Mouse (Mus musculus): ENCODE results near the gene Polh. TPM values are rescaled to one million over a fixed set of nuclear protein-coding genes. Genes with fewer than 3 reads are reported as not detected.

Polh gene
- polyA plus RNA-seq, 1 experiment from 2014 or later: 10.3 TPM

GRCm38 (mm10) chr17:46138563-46139236, 63.7 kb downstream of the Polh start:
- H3K4me2 ChIP-seq (ENCODE audit: low read depth, severe bottlenecking): no peak overlapping the region
- H3K9me3 ChIP-seq (ENCODE audit: control insufficient read depth, low read length): no peaks in the 10 kb centered on the region
- H3K27ac ChIP-seq (replicated peaks; ENCODE audit: low read depth, low read length): no peak overlapping the region
- WGBS: 84% methylated on average over 8 of the region's 8 CpGs
- H3K36me3 ChIP-seq (ENCODE audit: control insufficient read depth, insufficient read depth, low read length): peaks cover 2% of the 10 kb centered on the region; the same call in 1 of the 2 replicates
- no peak for ATAC-seq (ENCODE audit: insufficient number of reproducible peaks, low FRiP score, low TSS enrichment, low read depth)
- H3K9ac ChIP-seq (ENCODE audit: low read length): no peak overlapping the region
- DNase-seq (ENCODE audit: low spot score): no peak
- H3K4me3 ChIP-seq (ENCODE audit: low read depth, low read length): no peak overlapping the region
- peaks cover 4% of the 10 kb centered on the region for H3K4me1 ChIP-seq (ENCODE audit: control insufficient read depth, insufficient read depth, low read length)
- no peaks in the 10 kb centered on the region for H3K27me3 ChIP-seq (ENCODE audit: control insufficient read depth, insufficient read depth, low read length)

DNA sequence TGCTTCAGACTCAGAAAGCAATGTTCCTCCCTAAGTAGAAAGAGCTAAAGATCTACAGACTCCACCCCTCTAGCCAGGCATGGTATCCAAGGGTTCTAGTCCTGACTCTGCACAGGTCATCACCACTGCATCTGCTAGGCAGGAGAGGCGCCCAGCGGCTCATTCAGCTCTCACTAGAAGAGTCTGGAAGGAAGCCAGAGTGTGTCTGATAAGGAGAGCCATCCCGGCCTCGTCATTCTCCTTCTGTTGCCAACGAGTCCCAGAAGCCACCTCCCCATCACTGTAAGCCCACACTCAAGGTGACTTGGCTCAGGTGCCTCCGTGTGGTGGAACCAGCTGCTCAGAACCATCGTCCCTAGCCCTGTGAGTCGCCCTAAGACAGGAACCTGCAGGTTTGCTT, 69.6 kb downstream of the Polh start:
- peaks cover 5% of the 10 kb centered on the region; the same call in 1 of the 2 replicates for H3K36me3 ChIP-seq (ENCODE audit: control insufficient read depth, insufficient read depth, low read length)
- 73% methylated on average over 8 of the region's 8 CpGs for WGBS
- DNase-seq (ENCODE audit: low spot score): no peak
- H3K9ac ChIP-seq (ENCODE audit: low read length): no peak overlapping the region
- no peaks in the 10 kb centered on the region for H3K9me3 ChIP-seq (ENCODE audit: control insufficient read depth, low read length)
- no peak overlapping the region for H3K4me2 ChIP-seq (ENCODE audit: low read depth, severe bottlenecking)
- H3K4me3 ChIP-seq (ENCODE audit: low read depth, low read length): no peak overlapping the region
- no peaks in the 10 kb centered on the region for H3K27me3 ChIP-seq (ENCODE audit: control insufficient read depth, insufficient read depth, low read length)
- no peak overlapping the region for H3K27ac ChIP-seq (replicated peaks; ENCODE audit: low read depth, low read length)
- H3K4me1 ChIP-seq (ENCODE audit: control insufficient read depth, insufficient read depth, low read length): 0 out of 2 replicates have a peak, but pooled peaks cover 3% of the 10 kb centered on the region
- ATAC-seq (ENCODE audit: insufficient number of reproducible peaks, low FRiP score, low TSS enrichment, low read depth): no peak

- no peak overlapping the region for H3K4me2 ChIP-seq (ENCODE audit: low read depth, severe bottlenecking)
- 19% methylated on average over 12 of the region's 12 CpGs for WGBS
- H3K9ac ChIP-seq (ENCODE audit: low read length): no peak overlapping the region
- peaks cover 7% of the 10 kb centered on the region; the same call in 1 of the 2 replicates for H3K36me3 ChIP-seq (ENCODE audit: control insufficient read depth, insufficient read depth, low read length)
- H3K9me3 ChIP-seq (ENCODE audit: control insufficient read depth, low read length): no peaks in the 10 kb centered on the region
- ATAC-seq (ENCODE audit: insufficient number of reproducible peaks, low FRiP score, low TSS enrichment, low read depth) (0 out of 2 replicates have a peak, but pooled peaks have one; percentile 45), DNase-seq (ENCODE audit: low spot score) (peak; percentile 92)
- no peak overlapping the region for H3K4me3 ChIP-seq (ENCODE audit: low read depth, low read length)
- no peaks in the 10 kb centered on the region for H3K27me3 ChIP-seq (ENCODE audit: control insufficient read depth, insufficient read depth, low read length)
- H3K4me1 ChIP-seq (ENCODE audit: control insufficient read depth, insufficient read depth, low read length): 0 out of 2 replicates have a peak, but pooled peaks cover 3% of the 10 kb centered on the region
- H3K27ac ChIP-seq (replicated peaks; ENCODE audit: low read depth, low read length): no peak overlapping the region
These were observed 70.3 kb downstream of the Polh start for GRCm38 (mm10) chr17:46132058-46132718.

GRCm38 (mm10) chr17:46129741-46130498, 72.5 kb downstream of the Polh start:
- Histone ChIP-seq H3K27me3 (ENCODE audit: control insufficient read depth, insufficient read depth, low read length) (no peaks in the 10 kb centered on the region), H3K4me1 (ENCODE audit: control insufficient read depth, insufficient read depth, low read length) (0 out of 2 replicates have a peak, but pooled peaks cover 3% of the 10 kb centered on the region), H3K27ac (replicated peaks; ENCODE audit: low read depth, low read length) (no peak overlapping the region; the same call in 1 of the 2 replicates), H3K4me2 (ENCODE audit: low read depth, severe bottlenecking) (no peak overlapping the region), H3K36me3 (ENCODE audit: control insufficient read depth, insufficient read depth, low read length) (peaks cover 19% of the 10 kb centered on the region), H3K4me3 (ENCODE audit: low read depth, low read length) (no peak overlapping the region), H3K9ac (ENCODE audit: low read length) (no peak overlapping the region; the same call in 1 of the 2 replicates), H3K9me3 (ENCODE audit: control insufficient read depth, low read length) (no peaks in the 10 kb centered on the region)
- WGBS: 83% methylated on average over 13 of the region's 13 CpGs
- DNase-seq (ENCODE audit: low spot score) (no peak), ATAC-seq (ENCODE audit: insufficient number of reproducible peaks, low FRiP score, low TSS enrichment, low read depth) (no peak)

- ATAC-seq (ENCODE audit: insufficient number of reproducible peaks, low FRiP score, low TSS enrichment, low read depth) (no peak), DNase-seq (ENCODE audit: low spot score) (no peak)
- Histone ChIP-seq H3K4me2 (ENCODE audit: low read depth, severe bottlenecking) (no peak overlapping the region), H3K4me3 (ENCODE audit: low read depth, low read length) (no peak overlapping the region), H3K4me1 (ENCODE audit: control insufficient read depth, insufficient read depth, low read length) (0 out of 2 replicates have a peak, but pooled peaks cover 3% of the 10 kb centered on the region), H3K27me3 (ENCODE audit: control insufficient read depth, insufficient read depth, low read length) (no peaks in the 10 kb centered on the region), H3K36me3 (ENCODE audit: control insufficient read depth, insufficient read depth, low read length) (peaks cover 29% of the 10 kb centered on the region), H3K9me3 (ENCODE audit: control insufficient read depth, low read length) (no peaks in the 10 kb centered on the region), H3K9ac (ENCODE audit: low read length) (no peak overlapping the region), H3K27ac (replicated peaks; ENCODE audit: low read depth, low read length) (no peak overlapping the region)
- WGBS: 84% methylated on average over 6 of the region's 6 CpGs
These were observed 74.5 kb downstream of the Polh start for GRCm38 (mm10) chr17:46127814-46128493.

GRCm38 (mm10) chr17:46126608-46127007, 75.8 kb downstream of the Polh start:
- Histone ChIP-seq H3K36me3 (ENCODE audit: control insufficient read depth, insufficient read depth, low read length) (peaks cover 36% of the 10 kb centered on the region), H3K9me3 (ENCODE audit: control insufficient read depth, low read length) (no peaks in the 10 kb centered on the region), H3K9ac (ENCODE audit: low read length) (no peak overlapping the region), H3K27me3 (ENCODE audit: control insufficient read depth, insufficient read depth, low read length) (no peaks in the 10 kb centered on the region), H3K4me2 (ENCODE audit: low read depth, severe bottlenecking) (no peak overlapping the region), H3K4me3 (ENCODE audit: low read depth, low read length) (no peak overlapping the region), H3K4me1 (ENCODE audit: control insufficient read depth, insufficient read depth, low read length) (no peaks in the 10 kb centered on the region), H3K27ac (replicated peaks; ENCODE audit: low read depth, low read length) (no peak overlapping the region)
- ATAC-seq (ENCODE audit: insufficient number of reproducible peaks, low FRiP score, low TSS enrichment, low read depth) (no peak), DNase-seq (ENCODE audit: low spot score) (no peak)
- WGBS: 22% methylated on average over 6 of the region's 6 CpGs

- no peak overlapping the region for H3K9ac ChIP-seq (ENCODE audit: low read length)
- ATAC-seq (ENCODE audit: insufficient number of reproducible peaks, low FRiP score, low TSS enrichment, low read depth): no peak
- H3K4me3 ChIP-seq (ENCODE audit: low read depth, low read length): no peak overlapping the region
- 86% methylated on average over 12 of the region's 12 CpGs for WGBS
- no peaks in the 10 kb centered on the region for H3K9me3 ChIP-seq (ENCODE audit: control insufficient read depth, low read length)
- no peak for DNase-seq (ENCODE audit: low spot score)
- H3K4me2 ChIP-seq (ENCODE audit: low read depth, severe bottlenecking): no peak overlapping the region
- no peaks in the 10 kb centered on the region for H3K27me3 ChIP-seq (ENCODE audit: control insufficient read depth, insufficient read depth, low read length)
- no peaks in the 10 kb centered on the region for H3K4me1 ChIP-seq (ENCODE audit: control insufficient read depth, insufficient read depth, low read length)
- peaks cover 40% of the 10 kb centered on the region for H3K36me3 ChIP-seq (ENCODE audit: control insufficient read depth, insufficient read depth, low read length)
- no peak overlapping the region for H3K27ac ChIP-seq (replicated peaks; ENCODE audit: low read depth, low read length)
These were observed 78.3 kb downstream of the Polh start for GRCm38 (mm10) chr17:46123953-46124700.
